Mouse (Mus musculus) midbrain, embryonic 14.5 days (tissue): ENCODE results near the gene Adcy9. TPM values are rescaled to one million over a fixed set of nuclear protein-coding genes. Genes with fewer than 3 reads are reported as not detected.
"Not testable (repeated sequence)": the region's sequence is repeated elsewhere in the genome, so short reads cannot be mapped to it uniquely, and the experiment has no call there.

Source experiments
- ATAC-seq: fragments of 200-750 bp; cut with Nextera tagmentation; 2 replicates; pipeline ENCODE4 v1.8.0; 2017; ENCODE audit warnings: moderate number of reproducible peaks, moderate library complexity; ENCODE audit not compliant: low FRiP score, low TSS enrichment
- DNase-seq: peaks from one replicate; pipeline ENCODE4 v3.0.0-alpha.2; 2015
- H3K27ac ChIP-seq: fragments of 300-500 bp; sonication (generic); replicated peaks from 2 replicates; pipeline ENCODE4 v1.5.1; 2014; ENCODE audit warnings: mild to moderate bottlenecking, low read depth, low read length, moderate library complexity
- H3K27me3 ChIP-seq: fragments of 300-500 bp; sonication (generic); 2 replicates; pipeline ENCODE4 v1.6.1; 2014; ENCODE audit warnings: low read length, control low read depth, mixed read lengths; ENCODE audit not compliant: control insufficient read depth, insufficient read depth
- H3K36me3 ChIP-seq: fragments of 300-500 bp; sonication (generic); 2 replicates; pipeline ENCODE4 v1.6.1; 2014; ENCODE audit warnings: low read length, control low read depth; ENCODE audit not compliant: control insufficient read depth, insufficient read depth
- H3K4me1 ChIP-seq: fragments of 300-500 bp; sonication (generic); 2 replicates; pipeline ENCODE4 v1.6.1; 2014; ENCODE audit warnings: mild to moderate bottlenecking, antibody characterized with exemption, low read length, control low read depth; ENCODE audit not compliant: control insufficient read depth, insufficient read depth
- H3K4me2 ChIP-seq: fragments of 300-500 bp; sonication (generic); 2 replicates; pipeline ENCODE4 v1.6.1; 2014; ENCODE audit warnings: mild to moderate bottlenecking, low read length, moderate library complexity
- H3K4me3 ChIP-seq: fragments of 300-500 bp; sonication (generic); replicated peaks from 2 replicates; pipeline ENCODE4 v1.5.1; 2014; ENCODE audit warnings: low read depth, low read length
- H3K9ac ChIP-seq: fragments of 300-500 bp; sonication (generic); replicated peaks from 2 replicates; pipeline ENCODE4 v1.6.1; 2014; ENCODE audit warnings: mild to moderate bottlenecking, low read length, moderate library complexity
- H3K9me3 ChIP-seq: fragments of 300-500 bp; sonication (generic); 2 replicates; pipeline ENCODE4 v1.6.1; 2016; ENCODE audit warnings: low read length, control low read depth, mixed read lengths; ENCODE audit not compliant: control insufficient read depth
- WGBS: fragments of 180-500 bp; shearing (Covaris S2); extraction: QIAGEN DNeasy Blood & Tissue Kit; methylation state at CpG from one replicate; pipeline ENCODE4 v1.1.7; 2014; 5-methylcytosine and 5-hydroxymethylcytosine counted together
- polyA plus RNA-seq: library from polyadenylated mRNA; unstranded; fragments of >200 nt; fragmentation: Nextera tagmentation; extraction: Ambion mirVana; gene quantifications from 2 replicates; pipeline ENCODE4 v1.2.1, GENCODE M21; 2014

Adcy9 gene
- polyA plus RNA-seq, 1 experiment from 2014 or later = 5.3 TPM

GRCm38 (mm10) chr16:4366671-4367070 is 53.6 kb downstream of the Adcy9 start:
- WGBS = 85% methylated on average over 3 of the region's 3 CpGs

GRCm38 (mm10) chr16:4363341-4364116 is 56.8 kb downstream of the Adcy9 start:
- H3K4me2 ChIP-seq = no peak overlapping the region
- no peaks in the 10 kb centered on the region for H3K9me3 ChIP-seq
- no peak for ATAC-seq
- no peaks in the 10 kb centered on the region for H3K27me3 ChIP-seq
- DNase-seq = no peak
- no peak overlapping the region for H3K27ac ChIP-seq
- H3K4me1 ChIP-seq = no peaks in the 10 kb centered on the region
- no peaks in the 10 kb centered on the region for H3K36me3 ChIP-seq
- H3K4me3 ChIP-seq = no peak overlapping the region
- 86% methylated on average over 4 of the region's 4 CpGs for WGBS
- no peak overlapping the region for H3K9ac ChIP-seq

More at GRCm38 (mm10) chr16:4366671-4367070, 53.6 kb downstream of the Adcy9 start:
- H3K36me3 ChIP-seq = no peaks in the 10 kb centered on the region
- H3K27ac ChIP-seq = no peak overlapping the region
- H3K4me2 ChIP-seq = no peak overlapping the region
- H3K27me3 ChIP-seq = no peaks in the 10 kb centered on the region
- no peak overlapping the region for H3K9ac ChIP-seq
- no peaks in the 10 kb centered on the region for H3K4me1 ChIP-seq
- no peaks in the 10 kb centered on the region for H3K9me3 ChIP-seq
- DNase-seq (no peak), ATAC-seq (no peak)
- no peak overlapping the region for H3K4me3 ChIP-seq

DNA sequence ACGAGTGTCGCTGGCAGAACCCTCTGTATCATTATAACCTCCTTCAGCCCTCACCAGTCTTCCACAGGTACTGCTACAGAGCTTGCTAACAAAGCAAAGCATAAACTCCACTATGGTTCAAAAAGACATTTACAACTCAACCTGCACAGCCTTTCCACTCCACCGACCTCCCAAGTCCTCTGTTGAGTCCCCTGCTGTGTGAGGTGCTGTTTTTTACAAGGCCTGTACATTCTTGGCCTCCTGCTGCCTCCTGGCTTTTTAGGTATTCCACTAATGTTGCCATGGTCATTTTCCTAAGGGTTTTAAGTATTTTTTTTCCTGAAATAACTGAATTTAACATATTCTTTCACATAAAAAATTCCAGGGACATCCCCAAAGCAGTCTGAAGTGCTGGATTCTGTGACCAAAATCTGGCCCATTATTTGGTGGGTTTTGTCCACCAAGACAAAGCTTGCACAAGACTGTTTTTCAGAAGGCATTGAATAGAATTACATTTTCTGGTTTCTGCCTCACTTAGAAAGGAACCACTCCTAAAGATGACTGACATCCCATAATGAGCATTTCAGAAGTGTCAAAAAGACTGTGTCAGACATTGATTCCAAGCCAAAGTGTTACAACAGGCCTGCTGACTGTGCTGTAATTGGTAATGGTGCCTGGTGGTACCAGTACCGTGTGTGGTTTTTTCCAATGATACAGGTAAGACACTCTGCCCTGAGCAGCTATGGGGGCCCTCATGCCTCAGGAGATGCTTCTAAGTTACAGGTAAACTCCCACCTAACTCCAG is 64.8 kb downstream of the Adcy9 start:
- no peak for ATAC-seq
- 55% methylated on average over 4 of the region's 4 CpGs for WGBS
- H3K9me3 ChIP-seq = no peaks in the 10 kb centered on the region
- H3K4me3 ChIP-seq = no peak overlapping the region
- H3K9ac ChIP-seq = no peak overlapping the region
- no peak overlapping the region for H3K4me2 ChIP-seq
- no peak for DNase-seq
- no peaks in the 10 kb centered on the region for H3K27me3 ChIP-seq
- no peaks in the 10 kb centered on the region for H3K4me1 ChIP-seq
- no peaks in the 10 kb centered on the region for H3K36me3 ChIP-seq
- no peak overlapping the region for H3K27ac ChIP-seq

DNA sequence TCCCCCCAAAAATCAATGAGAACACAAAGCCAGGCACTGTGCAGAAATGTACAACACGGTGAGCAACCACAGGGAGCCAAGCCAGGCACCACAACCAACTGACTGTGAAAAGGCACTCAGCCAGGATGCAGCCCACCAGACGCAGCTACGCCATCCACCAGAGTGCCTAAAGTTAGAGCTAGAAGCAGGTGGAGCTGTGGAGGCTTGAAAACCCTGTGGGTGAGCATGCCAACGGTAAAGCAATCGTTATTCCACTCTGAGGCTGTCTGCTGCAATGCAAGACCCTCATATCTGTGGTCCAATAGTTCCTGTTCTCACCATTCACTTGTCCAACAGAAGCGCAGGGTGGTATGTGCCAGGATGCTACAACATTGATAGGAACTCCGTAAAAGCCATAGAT is 77.7 kb downstream of the Adcy9 start:
- 94% methylated on average over 7 of the region's 7 CpGs for WGBS
- Histone ChIP-seq H3K9ac (no peak overlapping the region), H3K27ac (no peak overlapping the region), H3K9me3 (no peaks in the 10 kb centered on the region), H3K27me3 (no peaks in the 10 kb centered on the region), H3K4me1 (no peaks in the 10 kb centered on the region), H3K4me3 (no peak overlapping the region), H3K36me3 (no peaks in the 10 kb centered on the region), H3K4me2 (no peak overlapping the region)
- DNase-seq = no peak
- no peak for ATAC-seq

DNA sequence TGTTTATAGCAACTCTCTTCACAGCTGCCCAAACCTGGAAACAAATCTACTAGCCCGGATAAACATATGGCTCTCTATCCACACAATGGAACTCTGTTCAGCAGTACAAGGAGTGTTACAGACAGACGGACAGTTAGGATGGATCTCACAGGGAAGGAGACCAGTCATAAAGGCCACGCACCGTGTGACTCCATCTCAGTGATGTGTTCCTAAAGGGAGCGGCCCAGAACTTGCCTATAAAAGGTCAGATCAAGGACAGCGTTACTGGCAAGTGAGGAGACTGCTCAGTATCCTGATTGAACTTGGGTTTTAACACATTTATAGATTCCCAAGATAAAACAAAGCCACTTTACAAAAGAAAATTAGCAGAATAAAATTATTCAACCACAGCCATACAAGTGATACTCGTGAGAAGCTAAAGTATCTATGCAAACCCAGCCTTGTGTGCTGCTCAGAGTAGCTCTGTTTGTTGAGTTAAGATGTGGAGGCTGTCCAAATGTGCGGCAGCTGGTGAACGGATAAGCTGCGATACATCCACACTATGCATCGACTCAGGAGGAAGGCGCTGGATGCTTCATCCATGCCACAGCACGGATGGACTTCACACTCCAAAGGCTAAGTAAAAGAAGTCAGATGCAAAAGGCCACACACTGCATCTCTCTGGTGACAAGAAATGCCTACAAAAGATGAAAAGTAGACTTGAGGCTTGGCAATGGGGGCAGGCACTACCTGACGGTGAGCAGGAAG is 78.8 kb downstream of the Adcy9 start:
- Histone ChIP-seq H3K4me2 (no peak overlapping the region), H3K4me1 (no peaks in the 10 kb centered on the region), H3K27me3 (no peaks in the 10 kb centered on the region), H3K9me3 (no peaks in the 10 kb centered on the region), H3K36me3 (no peaks in the 10 kb centered on the region), H3K9ac (no peak overlapping the region), H3K27ac (no peak overlapping the region), H3K4me3 (no peak overlapping the region)
- ATAC-seq = no peak
- WGBS = 87% methylated on average over 14 of the region's 14 CpGs
- DNase-seq = no peak

- H3K4me3 ChIP-seq = not testable (repeated sequence)
- WGBS = 78% methylated on average over 6 of the region's 7 CpGs
These were observed 81.1 kb downstream of the Adcy9 start for GRCm38 (mm10) chr16:4339216-4339615.

GRCm38 (mm10) chr16:4337269-4337668 is 83.0 kb downstream of the Adcy9 start:
- H3K4me2 ChIP-seq = no peak overlapping the region
- H3K9ac ChIP-seq = no peak overlapping the region
- H3K4me3 ChIP-seq = no peak overlapping the region
- no peaks in the 10 kb centered on the region for H3K27me3 ChIP-seq
- 74% methylated on average over 4 of the region's 4 CpGs for WGBS
- no peaks in the 10 kb centered on the region for H3K36me3 ChIP-seq
- ATAC-seq (no peak), DNase-seq (no peak)
- H3K27ac ChIP-seq = no peak overlapping the region
- no peaks in the 10 kb centered on the region for H3K4me1 ChIP-seq
- H3K9me3 ChIP-seq = no peaks in the 10 kb centered on the region

More at GRCm38 (mm10) chr16:4339216-4339615, 81.1 kb downstream of the Adcy9 start:
- H3K4me2 ChIP-seq, H3K4me1 ChIP-seq, H3K27ac ChIP-seq, H3K36me3 ChIP-seq, H3K9me3 ChIP-seq, H3K9ac ChIP-seq, ATAC-seq, DNase-seq, H3K27me3 ChIP-seq: not testable (repeated sequence)

DNA sequence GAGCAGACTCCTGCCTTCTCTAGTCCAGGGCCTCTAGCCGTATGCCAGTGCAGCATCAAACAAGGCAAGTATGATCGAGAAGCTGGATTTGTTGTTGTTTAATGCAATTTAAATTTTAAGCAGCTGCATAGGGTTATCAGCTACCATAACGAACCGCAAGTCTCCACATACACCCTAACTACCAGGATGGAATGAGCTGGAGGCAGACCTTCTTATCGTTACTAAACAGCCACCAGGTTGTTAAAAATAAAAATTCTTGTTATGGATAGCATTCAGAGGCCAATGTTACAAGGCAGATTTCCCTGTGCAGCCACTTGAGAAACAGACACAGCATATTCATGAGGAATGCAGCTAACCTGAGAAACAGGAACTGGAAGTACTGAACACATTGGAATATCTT is 86.5 kb downstream of the Adcy9 start:
- no peaks in the 10 kb centered on the region for H3K4me1 ChIP-seq
- WGBS = 91% methylated on average over 5 of the region's 5 CpGs
- no peak overlapping the region for H3K9ac ChIP-seq
- H3K9me3 ChIP-seq = no peaks in the 10 kb centered on the region
- H3K4me3 ChIP-seq = no peak overlapping the region
- DNase-seq (no peak), ATAC-seq (no peak)
- no peaks in the 10 kb centered on the region for H3K27me3 ChIP-seq
- H3K4me2 ChIP-seq = no peak overlapping the region
- H3K27ac ChIP-seq = no peak overlapping the region
- H3K36me3 ChIP-seq = no peaks in the 10 kb centered on the region
